Mouse (Mus musculus) lung, adult 2 months (tissue): Measurements from ENCODE around the gene Faf2.

ENCODE experiments used
- CTCF ChIP-seq: fragments of 200-500 bp; IDR thresholded peaks from 2 replicates; pipeline ENCODE4 v1.5.1; 2011; ENCODE audit warnings: mild to moderate bottlenecking, low read length, control low read depth; ENCODE audit not compliant: insufficient read depth
- POLR2A ChIP-seq: fragments of 200-500 bp; IDR thresholded peaks from 2 replicates; pipeline ENCODE4 v1.6.1; 2011; ENCODE audit warnings: low read depth, mild to moderate bottlenecking, control low read depth, low read length, borderline replicate concordance; ENCODE audit errors: extremely low read depth

DNA sequence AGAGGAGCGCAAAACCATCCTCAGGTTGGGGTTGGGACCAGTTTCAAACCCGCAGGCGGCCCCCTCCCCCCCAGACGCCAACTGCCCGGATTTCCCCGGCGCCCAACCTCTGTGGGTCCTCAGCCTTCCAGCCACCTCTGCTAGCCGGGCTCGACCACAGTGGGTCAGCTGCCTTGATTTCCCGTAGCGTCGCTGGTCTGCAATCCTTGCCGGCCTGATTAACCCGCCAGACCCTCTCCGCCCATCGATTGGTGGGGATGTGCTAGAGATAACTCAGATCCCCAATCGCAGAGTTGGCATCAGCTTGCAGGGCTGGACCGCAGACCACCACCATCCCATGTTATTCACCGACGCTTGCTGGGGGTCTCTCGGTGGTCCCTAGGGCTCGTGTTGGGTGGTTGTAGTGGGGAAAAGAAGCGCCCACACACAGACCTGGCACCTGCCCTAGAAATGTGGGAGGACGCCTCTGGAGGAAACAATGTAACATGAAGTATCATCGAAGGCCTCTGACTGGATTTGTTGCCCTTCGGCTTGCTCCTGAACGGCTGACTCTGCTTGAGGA lies 457 bp downstream of the Faf2 start:
- TF ChIP-seq CTCF, result no peak
- TF ChIP-seq POLR2A, result no peak
